Comparison of ENCODE assay signal across 20 mouse cellular contexts in the genomic region with DNA sequence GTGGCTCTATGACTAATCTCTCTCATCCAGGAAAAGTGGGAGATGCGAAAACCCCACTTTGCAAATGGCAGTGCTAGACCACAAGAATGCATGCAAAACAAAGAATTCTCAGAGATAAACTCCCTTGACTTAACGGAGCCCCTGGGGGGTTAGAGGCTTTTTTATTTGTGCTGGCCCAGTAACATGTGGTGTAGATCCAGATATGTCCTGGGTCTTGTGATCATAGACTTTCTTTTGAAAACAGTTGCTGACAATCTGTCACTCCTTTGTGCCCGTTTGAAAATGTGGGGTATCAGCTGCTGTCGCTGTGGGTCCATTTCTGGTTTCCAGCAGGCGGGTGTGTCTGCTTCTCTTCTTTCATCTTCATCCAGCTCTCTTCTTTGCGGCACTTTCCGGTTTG. TPM values are rescaled to one million over a fixed set of nuclear protein-coding genes. Genes with fewer than 3 reads are reported as not detected.
A peak's percentile ranks its signal among the peaks of the same experiment; 100 is the strongest.
DNase-seq lines count a peak whose midpoint lies in the region; TF ChIP-seq lines count a peak whose summit lies in the region.
"Had no signal": no experiment of that assay in that cellular context is flagged by ENCODE, and none has a peak within 500 bp of the region (broad histone marks: within the 10 kb centered on the region; RNA-seq: fewer than 3 reads in every experiment).

No protein-coding gene starts in this region.

- no peaks in the 10 kb centered on the region for H3K27me3 ChIP-seq in myocyte (ENCODE audit: control insufficient read depth, insufficient read depth, insufficient read length)
- H3K27me3 ChIP-seq: heart, embryonic 15.5 days; midbrain, embryonic 12.5 days; neural tube, embryonic 15.5 days had no signal

- H3K79me2 ChIP-seq in myocyte (ENCODE audit: control insufficient read depth, insufficient read depth) = no peaks in the 10 kb centered on the region

- peak; percentile 13 to 22 for DNase-seq in cerebellum, postnatal 10 days
- DNase-seq in cerebellum, adult 18-20 months = no peak
- DNase-seq in heart, postnatal 4 days = peak; percentile 6
- DNase-seq in heart, adult 8-10 months (ENCODE audit: low spot score) = no peak
- peak; percentile 15 for DNase-seq in lung, postnatal 36 days
- no peak for DNase-seq in lung, postnatal 14 days
- no peak for DNase-seq in right cerebral cortex, adult 18-20 months
- DNase-seq: cerebellum, adult 11 months; cerebellum, postnatal 36 days; gastrocnemius, postnatal 25 days; kidney, adult 9 months; liver; liver, postnatal 0 days; thymus, postnatal 14 days had no signal

- H3K4me3 ChIP-seq in myocyte = no peak overlapping the region
- H3K4me3 ChIP-seq: heart, embryonic 15.5 days; hindbrain, embryonic 10.5 days; midbrain, embryonic 12.5 days; neural tube, embryonic 15.5 days had no signal

- no peak for TF ChIP-seq POLR2A in myocyte (IDR thresholded peaks at IDR 0.05; ENCODE audit: insufficient read length, low read depth)

- H3K36me3 ChIP-seq in myocyte (ENCODE audit: control insufficient read depth, insufficient read depth) = no peaks in the 10 kb centered on the region
- H3K36me3 ChIP-seq: heart, embryonic 15.5 days; hindbrain, embryonic 10.5 days; midbrain, embryonic 12.5 days; neural tube, embryonic 15.5 days had no signal

- H3K4me2 ChIP-seq in myocyte (ENCODE audit: low read depth) = peak overlapping the region; percentile 46
- H3K4me2 ChIP-seq: heart, embryonic 15.5 days; midbrain, embryonic 12.5 days; neural tube, embryonic 15.5 days had no signal

- H3ac ChIP-seq in myocyte (ENCODE audit: control insufficient read depth, insufficient read length) = no peak overlapping the region

TF ChIP-seq in myocyte, 11 proteins besides CTCF, POLR2A, EP300 and RAD21:
- TF ChIP-seq CEBPB (IDR thresholded peaks at IDR 0.05; ENCODE audit: insufficient read depth, poor library complexity, severe bottlenecking) (no peak), MYOG (IDR thresholded peaks at IDR 0.05; ENCODE audit: control insufficient read depth in 1 of 3, insufficient read depth in 1 of 3, insufficient read length in 2 of 3, low read depth in 2 of 3) (peak in 2 of 3 experiments; percentile 74 to 83), TCF3 (IDR thresholded peaks at IDR 0.05; ENCODE audit: insufficient read length, low read depth) (peak; percentile 30), TCF12 (IDR thresholded peaks at IDR 0.05; ENCODE audit: insufficient read depth, poor library complexity, severe bottlenecking) (peak; percentile 90), MYOD1 (IDR thresholded peaks at IDR 0.05; ENCODE audit: control insufficient read depth in 1 of 3, insufficient read length in 2 of 3, low read depth in 2 of 3) (peak; percentile 79 to 88 (median 85)), SRF (IDR thresholded peaks at IDR 0.05; ENCODE audit: control insufficient read depth, insufficient read length, low read depth) (no peak), MAX (IDR thresholded peaks at IDR 0.05; ENCODE audit: low read depth) (no peak), E2F4 (IDR thresholded peaks at IDR 0.05; ENCODE audit: insufficient read depth) (no peak), USF1 (IDR thresholded peaks at IDR 0.05; ENCODE audit: low read depth) (no peak)

RNA-seq across cellular contexts. Expression of a gene that starts 29.4 kb away (rescaled TPM):
- under 1 TPM; 0.74 to 0.88 TPM for total RNA-seq in heart, postnatal 4 days (2021)
- 1 to 10 TPM in 1 of 4 experiments, under 1 TPM in 3; 0.33 to 1.2 (median 0.74) TPM for total RNA-seq in heart, adult 8-10 months (2022)
- polyA plus RNA-seq in myocyte (2012; fragmentation: generic; extraction: Trizol) = 119 TPM
- polyA plus RNA-seq: macrophage had no signal

Comparison
In these comparisons a context has a peak if more than half of its experiments do, and no peak if none do; other contexts are left out.
1. DNase-seq: peak in cerebellum, postnatal 10 days (2 of 2), heart, postnatal 4 days (single experiment) and lung, postnatal 36 days (single experiment); none in cerebellum, adult 18-20 months (0 of 2), heart, adult 8-10 months (single experiment), lung, postnatal 14 days (single experiment) and right cerebral cortex, adult 18-20 months (single experiment).